8 mouse cellular contexts compared by ENCODE assay signal in the genomic region with DNA sequence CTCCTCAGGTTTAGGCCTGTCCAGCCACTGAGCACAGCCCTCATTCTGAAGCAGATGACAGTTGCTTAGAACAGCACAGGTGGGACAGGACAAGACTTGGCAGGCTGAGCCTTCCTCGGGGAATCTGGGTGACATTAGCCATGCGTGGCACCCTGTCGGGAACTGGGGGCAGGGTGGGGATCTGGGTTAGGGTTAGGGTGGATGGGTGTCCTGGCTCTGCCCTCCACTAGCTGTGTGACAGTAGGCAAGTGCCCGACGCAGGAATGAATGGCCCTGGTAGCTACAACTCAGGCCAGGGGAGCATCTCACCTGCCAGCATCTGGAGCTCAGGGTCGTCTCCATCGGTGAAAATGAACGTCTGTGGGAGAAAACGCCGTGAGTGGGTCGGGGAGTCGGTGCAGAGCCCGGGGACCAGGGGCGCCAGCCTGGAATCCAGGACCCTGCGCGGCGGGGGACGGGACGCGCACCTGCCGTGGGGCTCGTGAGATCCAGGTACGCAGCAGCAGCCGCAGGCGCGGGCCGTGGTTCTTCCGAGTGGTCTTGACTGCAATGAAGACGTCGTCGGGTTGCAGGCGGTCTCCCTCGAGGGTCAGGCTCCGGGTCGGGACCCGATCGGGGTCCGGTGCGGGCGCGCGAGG. TPM values are rescaled to one million over a fixed set of nuclear protein-coding genes. Genes with fewer than 3 reads are reported as not detected.
DNase-seq lines count a peak whose midpoint lies in the region; ATAC-seq and TF ChIP-seq lines count a peak whose summit lies in the region.

No protein-coding gene starts in this region.

- peak overlapping the region; percentile 95 for H3K27ac ChIP-seq in gastrocnemius, adult 2 months
- peak overlapping the region; percentile 83 for H3K27ac ChIP-seq in embryonic facial prominence, embryonic 15.5 days (replicated peaks)
- H3K27ac ChIP-seq in intestine, postnatal 0 days (ENCODE audit: low read depth, low read length), result peak overlapping the region; percentile 68
- H3K27ac ChIP-seq in neural tube, embryonic 12.5 days, result peak overlapping the region; percentile 66

- H3K79me2 ChIP-seq in C2C12 (ENCODE audit: control insufficient read depth, insufficient read depth), result peaks cover 41% of the 10 kb centered on the region

- WGBS in embryonic facial prominence, embryonic 15.5 days, result 2% methylated on average over 42 of the region's 42 CpGs
- WGBS in intestine, postnatal 0 days, result under 1% methylated on average over 42 of the region's 42 CpGs
- 2% methylated on average over 42 of the region's 42 CpGs for WGBS in neural tube, embryonic 12.5 days

- intact Hi-C loops in gastrocnemius, adult 2 months (cut with DNase I), result loop anchor here (10.0 kb wide), 1 partner anchor 289 kb away; a partner anchor contains a TSS
- intact Hi-C loops in gastrocnemius, postnatal 14 days (cut with DNase I; ENCODE audit: low total_unique reads), result no loop called here

- H3K9me3 ChIP-seq in embryonic facial prominence, embryonic 15.5 days (replicated peaks), result no peaks in the 10 kb centered on the region
- H3K9me3 ChIP-seq in intestine, postnatal 0 days (ENCODE audit: control insufficient read depth), result no peaks in the 10 kb centered on the region
- no peaks in the 10 kb centered on the region for H3K9me3 ChIP-seq in neural tube, embryonic 12.5 days

- ATAC-seq in embryonic facial prominence, embryonic 15.5 days (ENCODE audit: insufficient number of reproducible peaks, low FRiP score, low TSS enrichment, low read depth), result no peak
- ATAC-seq in intestine, postnatal 0 days, result no peak
- peak; percentile 30; the same call in 1 of the 2 replicates for ATAC-seq in neural tube, embryonic 12.5 days (ENCODE audit: low FRiP score, low read depth)
- no peak for ATAC-seq in erythroid progenitor cell, adult 5-6 weeks (replicated peaks; ENCODE audit: low FRiP score, poor library complexity, severe bottlenecking)

- peaks cover 22% of the 10 kb centered on the region for H3K4me1 ChIP-seq in embryonic facial prominence, embryonic 15.5 days
- H3K4me1 ChIP-seq in intestine, postnatal 0 days (replicated peaks; ENCODE audit: control insufficient read depth, insufficient read depth, low read length), result 0 out of 2 replicates have a peak, but pooled peaks cover 2% of the 10 kb centered on the region
- peaks cover 20% of the 10 kb centered on the region for H3K4me1 ChIP-seq in neural tube, embryonic 12.5 days

- TF ChIP-seq CTCF in gastrocnemius, adult 2 months (IDR thresholded peaks at IDR 0.05), result no peak
- no peak for TF ChIP-seq CTCF in C2C12 (IDR thresholded peaks at IDR 0.05; ENCODE audit: control insufficient read depth, insufficient read depth, insufficient read length)
- TF ChIP-seq CTCF in intestine, postnatal 0 days (IDR thresholded peaks at IDR 0.05; ENCODE audit: low read depth), result no peak

- peaks cover 35% of the 10 kb centered on the region for H3K36me3 ChIP-seq in C2C12 (ENCODE audit: control insufficient read depth, insufficient read depth)
- H3K36me3 ChIP-seq in embryonic facial prominence, embryonic 15.5 days, result peaks cover 34% of the 10 kb centered on the region
- H3K36me3 ChIP-seq in intestine, postnatal 0 days (ENCODE audit: control insufficient read depth, insufficient read depth), result peaks cover 42% of the 10 kb centered on the region
- peaks cover 60% of the 10 kb centered on the region for H3K36me3 ChIP-seq in neural tube, embryonic 12.5 days

- no peaks in the 10 kb centered on the region for H3K27me3 ChIP-seq in C2C12 (ENCODE audit: control insufficient read depth, insufficient read depth, insufficient read length)
- H3K27me3 ChIP-seq in embryonic facial prominence, embryonic 15.5 days, result no peaks in the 10 kb centered on the region
- H3K27me3 ChIP-seq in intestine, postnatal 0 days (replicated peaks; ENCODE audit: control insufficient read depth, insufficient read depth, low read length), result no peaks in the 10 kb centered on the region
- H3K27me3 ChIP-seq in neural tube, embryonic 12.5 days (replicated peaks), result peaks cover 4% of the 10 kb centered on the region; the same call in 1 of the 2 replicates

- H3K9ac ChIP-seq in embryonic facial prominence, embryonic 15.5 days, result peak overlapping the region; percentile 86
- H3K9ac ChIP-seq in intestine, postnatal 0 days (ENCODE audit: low read depth, low read length), result peak overlapping the region; percentile 87
- peak overlapping the region; percentile 93 for H3K9ac ChIP-seq in neural tube, embryonic 12.5 days

- H3K4me3 ChIP-seq in gastrocnemius, adult 2 months, result peak overlapping the region; percentile 97
- peak overlapping the region; percentile 91 for H3K4me3 ChIP-seq in C2C12 (ENCODE audit: insufficient read depth, poor library complexity, severe bottlenecking)
- H3K4me3 ChIP-seq in embryonic facial prominence, embryonic 15.5 days (replicated peaks), result peak overlapping the region; percentile 94
- H3K4me3 ChIP-seq in intestine, postnatal 0 days (ENCODE audit: low read depth, low read length), result peak overlapping the region; percentile 75
- peak overlapping the region; percentile 99 for H3K4me3 ChIP-seq in neural tube, embryonic 12.5 days

- H3ac ChIP-seq in C2C12 (ENCODE audit: control insufficient read depth, insufficient read length, low read depth), result peak overlapping the region; percentile 92

- peak overlapping the region; percentile 85 for H3K4me2 ChIP-seq in embryonic facial prominence, embryonic 15.5 days (replicated peaks)
- peak overlapping the region; percentile 90 for H3K4me2 ChIP-seq in intestine, postnatal 0 days (replicated peaks; ENCODE audit: low read depth)
- peak overlapping the region; percentile 99 for H3K4me2 ChIP-seq in neural tube, embryonic 12.5 days (replicated peaks)

- peaks cover 11% of the 10 kb centered on the region for H3K79me3 ChIP-seq in C2C12 (ENCODE audit: low read depth)

- no peak for DNase-seq in gastrocnemius, adult 2 months
- no peak for DNase-seq in gastrocnemius, postnatal 14 days
- DNase-seq in gastrocnemius, postnatal 25 days, result no peak

RNA-seq across cellular contexts. Expression of a gene that starts 0.5 kb away (rescaled TPM):
- 10 to 100 TPM; 11.7 to 14.1 TPM for total RNA-seq in gastrocnemius, adult 2 months (2021)
- 1 to 10 TPM; 6.7 to 7.9 TPM for total RNA-seq in gastrocnemius, postnatal 14 days (2021)
- polyA plus RNA-seq in C2C12 (2012; fragmentation: generic; extraction: Trizol), result 17.6 TPM
- 56.0 and 62.0 TPM in 2 replicates for polyA plus RNA-seq in embryonic facial prominence, embryonic 15.5 days (2015; fragmentation: Nextera tagmentation; extraction: Ambion mirVana)
- polyA plus RNA-seq in intestine, postnatal 0 days (2015; fragmentation: Nextera tagmentation; extraction: Ambion mirVana), result 22.8 and 23.7 TPM in 2 replicates
- polyA plus RNA-seq in neural tube, embryonic 12.5 days (2016; fragmentation: Nextera tagmentation; extraction: Ambion mirVana), result 77.2 and 81.3 TPM in 2 replicates
- 10 to 100 TPM in 1 of 2 experiments, 1 to 10 TPM in 1; 9.6 to 11.0 TPM for total RNA-seq in gastrocnemius, postnatal 25 days (2021)
- total RNA-seq in erythroid progenitor cell, adult 5-6 weeks (2015; ENCODE audit: low replicate concordance), result 3.2 and 6.7 TPM in 2 replicates
- total RNA-seq in erythroid progenitor cell, adult 5-6 weeks (2017; ENCODE audit: low replicate concordance), result 0.91 and 1.3 TPM in 2 replicates

RNA-seq across cellular contexts. Expression of a gene that starts 0.5 kb away (rescaled TPM):
- total RNA-seq in gastrocnemius, adult 2 months (2021), result 10 to 100 TPM; 57.9 to 65.2 TPM
- total RNA-seq in gastrocnemius, postnatal 14 days (2021), result 10 to 100 TPM; 49.5 to 51.8 TPM
- polyA plus RNA-seq in C2C12 (2012; fragmentation: generic; extraction: Trizol), result 187 TPM
- 205 and 214 TPM in 2 replicates for polyA plus RNA-seq in embryonic facial prominence, embryonic 15.5 days (2015; fragmentation: Nextera tagmentation; extraction: Ambion mirVana)
- polyA plus RNA-seq in intestine, postnatal 0 days (2015; fragmentation: Nextera tagmentation; extraction: Ambion mirVana), result 70.9 and 74.8 TPM in 2 replicates
- polyA plus RNA-seq in neural tube, embryonic 12.5 days (2016; fragmentation: Nextera tagmentation; extraction: Ambion mirVana), result 250 and 258 TPM in 2 replicates
- 10 to 100 TPM; 50.3 to 53.0 TPM for total RNA-seq in gastrocnemius, postnatal 25 days (2021)
- 31.4 and 39.0 TPM in 2 replicates for total RNA-seq in erythroid progenitor cell, adult 5-6 weeks (2015; ENCODE audit: low replicate concordance)
- 17.6 and 19.9 TPM in 2 replicates for total RNA-seq in erythroid progenitor cell, adult 5-6 weeks (2017; ENCODE audit: low replicate concordance)

RNA-seq across cellular contexts. Expression of a gene that starts 12.7 kb away (rescaled TPM):
- total RNA-seq in gastrocnemius, adult 2 months (2021), result 10 to 100 TPM; 31.2 to 31.5 TPM
- 10 to 100 TPM; 35.2 to 37.4 TPM for total RNA-seq in gastrocnemius, postnatal 14 days (2021)
- polyA plus RNA-seq in C2C12 (2012; fragmentation: generic; extraction: Trizol), result 64.7 TPM
- 61.4 and 64.4 TPM in 2 replicates for polyA plus RNA-seq in embryonic facial prominence, embryonic 15.5 days (2015; fragmentation: Nextera tagmentation; extraction: Ambion mirVana)
- polyA plus RNA-seq in intestine, postnatal 0 days (2015; fragmentation: Nextera tagmentation; extraction: Ambion mirVana), result 45.5 and 48.5 TPM in 2 replicates
- polyA plus RNA-seq in neural tube, embryonic 12.5 days (2016; fragmentation: Nextera tagmentation; extraction: Ambion mirVana), result 63.5 and 65.5 TPM in 2 replicates
- total RNA-seq in gastrocnemius, postnatal 25 days (2021), result 10 to 100 TPM; 32.6 to 36.2 TPM
- 46.1 and 62.0 TPM in 2 replicates for total RNA-seq in erythroid progenitor cell, adult 5-6 weeks (2015; ENCODE audit: low replicate concordance)
- total RNA-seq in erythroid progenitor cell, adult 5-6 weeks (2017; ENCODE audit: low replicate concordance), result 15.4 and 24.6 TPM in 2 replicates

RNA-seq across cellular contexts. Expression of a gene that starts 21.0 kb away (rescaled TPM):
- total RNA-seq in gastrocnemius, adult 2 months (2021), result 10 to 100 TPM; 15.7 to 22.2 TPM
- total RNA-seq in gastrocnemius, postnatal 14 days (2021), result 10 to 100 TPM; 12.4 to 14.6 TPM
- polyA plus RNA-seq in C2C12 (2012; fragmentation: generic; extraction: Trizol), result 774 TPM
- 3.8 and 5.9 TPM in 2 replicates for polyA plus RNA-seq in embryonic facial prominence, embryonic 15.5 days (2015; fragmentation: Nextera tagmentation; extraction: Ambion mirVana)
- 10.8 and 12.2 TPM in 2 replicates for polyA plus RNA-seq in intestine, postnatal 0 days (2015; fragmentation: Nextera tagmentation; extraction: Ambion mirVana)
- 3.6 TPM in 2 replicates for polyA plus RNA-seq in neural tube, embryonic 12.5 days (2016; fragmentation: Nextera tagmentation; extraction: Ambion mirVana)
- total RNA-seq in gastrocnemius, postnatal 25 days (2021), result 10 to 100 TPM; 17.1 to 19.8 TPM
- total RNA-seq in erythroid progenitor cell, adult 5-6 weeks (2015; ENCODE audit: low replicate concordance), result 3.2 and 12.6 TPM in 2 replicates
- 3.0 and 5.7 TPM in 2 replicates for total RNA-seq in erythroid progenitor cell, adult 5-6 weeks (2017; ENCODE audit: low replicate concordance)

RNA-seq across cellular contexts. Expression of a gene that starts 40.8 kb away (rescaled TPM):
- 10 to 100 TPM in 1 of 2 experiments, 1 to 10 TPM in 1; 6.8 to 20.0 TPM for total RNA-seq in gastrocnemius, adult 2 months (2021)
- total RNA-seq in gastrocnemius, postnatal 14 days (2021), result 10 to 100 TPM; 13.9 to 19.4 TPM
- 199 TPM for polyA plus RNA-seq in C2C12 (2012; fragmentation: generic; extraction: Trizol)
- 46.2 and 48.8 TPM in 2 replicates for polyA plus RNA-seq in embryonic facial prominence, embryonic 15.5 days (2015; fragmentation: Nextera tagmentation; extraction: Ambion mirVana)
- 10.1 and 11.3 TPM in 2 replicates for polyA plus RNA-seq in intestine, postnatal 0 days (2015; fragmentation: Nextera tagmentation; extraction: Ambion mirVana)
- 87.6 and 102 TPM in 2 replicates for polyA plus RNA-seq in neural tube, embryonic 12.5 days (2016; fragmentation: Nextera tagmentation; extraction: Ambion mirVana)
- 10 to 100 TPM; 11.1 to 59.9 TPM for total RNA-seq in gastrocnemius, postnatal 25 days (2021)
- total RNA-seq in erythroid progenitor cell, adult 5-6 weeks (2015; ENCODE audit: low replicate concordance), result 3.2 and 16.3 TPM in 2 replicates
- total RNA-seq in erythroid progenitor cell, adult 5-6 weeks (2017; ENCODE audit: low replicate concordance), result 0.83 and 2.8 TPM in 2 replicates
